Mouse (Mus musculus): ENCODE measurements around the gene Col24a1.

- TF ChIP-seq CTCF (IDR thresholded peaks at IDR 0.05) (no peak), EP300 (IDR thresholded peaks at IDR 0.05) (no peak)
Measured at GRCm38 (mm10) chr3:145420421-145420820, 128.1 kb downstream of the Col24a1 start.

Data from lung, postnatal 0 days (tissue).